Mouse (Mus musculus) mesoderm, embryonic 11.5 days (tissue): ENCODE data around the gene Acyp2.
A peak's percentile ranks its signal among the peaks of the same experiment; 100 is the strongest.

Experiments
- DNase-seq: peaks from one replicate; pipeline ENCODE4 v3.0.0-alpha.2; 2012; ENCODE audit warnings: low read depth, low spot score

The Acyp2 gene

DNA sequence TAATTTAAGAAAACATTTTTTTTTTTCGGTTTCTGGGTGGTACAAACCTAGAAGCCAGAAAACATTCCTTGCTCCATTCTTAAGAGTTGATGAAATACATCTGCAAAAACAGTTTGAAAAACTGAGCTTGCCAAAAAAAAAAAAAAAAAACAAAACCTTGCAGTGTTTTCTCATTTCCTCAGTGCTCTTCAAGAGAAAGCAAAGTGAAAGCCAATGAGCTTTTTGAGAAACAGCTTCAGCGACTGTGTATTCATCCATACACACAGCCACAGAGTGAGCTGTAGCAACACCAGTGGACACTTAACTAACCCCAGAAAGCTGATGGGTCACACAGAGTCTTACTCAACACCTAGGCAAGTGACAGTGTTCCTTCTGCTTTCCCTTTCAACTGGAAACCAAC is 69.4 kb downstream of the Acyp2 start:
- DNase-seq: no peak

DNA sequence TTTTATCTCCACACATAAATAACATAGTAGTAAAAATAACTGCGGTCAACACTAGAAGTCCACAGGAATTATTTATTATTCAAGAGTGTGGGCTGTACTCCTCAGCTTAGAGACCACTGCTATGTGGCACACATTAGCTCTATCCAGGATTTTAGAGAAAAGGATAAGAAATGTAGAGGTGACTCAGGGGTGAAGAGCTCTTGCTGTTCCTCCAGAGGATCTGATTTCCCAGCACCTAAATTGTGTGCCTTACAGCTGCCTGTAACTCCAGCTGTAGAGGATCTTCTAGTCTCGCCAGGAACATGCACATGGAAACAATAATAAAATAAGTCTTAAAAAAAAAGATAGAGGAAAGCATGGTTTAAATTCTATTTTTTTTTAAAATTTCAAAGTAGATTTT is 70.5 kb downstream of the Acyp2 start:
- no peak for DNase-seq

DNA sequence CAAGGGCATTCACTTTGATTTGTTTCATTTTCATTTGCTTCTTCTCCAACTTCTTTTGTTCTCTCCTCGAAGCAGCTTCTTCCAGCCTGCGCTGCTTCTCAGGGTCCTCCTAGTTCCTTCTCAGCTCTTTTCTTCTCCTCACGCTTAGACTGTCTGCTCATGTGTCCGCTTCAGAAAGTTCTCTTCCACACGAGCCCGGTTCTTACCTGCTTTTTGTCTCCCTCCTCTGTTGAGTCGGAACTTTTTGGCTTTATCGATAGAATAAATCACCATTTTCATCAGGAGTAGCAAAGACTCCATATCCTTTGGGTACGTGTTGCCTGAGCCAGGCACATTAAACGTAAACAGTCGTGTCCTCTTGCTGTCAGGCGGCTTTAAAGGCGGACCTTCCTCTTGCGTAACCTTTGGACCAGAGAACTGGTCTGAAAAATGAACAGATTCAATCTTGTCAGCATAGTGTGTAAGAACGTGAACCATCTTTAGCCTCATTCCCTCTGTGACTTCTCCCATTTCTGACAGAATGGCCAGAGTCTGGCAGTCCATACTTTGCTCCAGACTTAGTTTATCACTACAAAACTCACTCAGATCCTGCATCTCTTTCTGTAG is 76.5 kb downstream of the Acyp2 start:
- DNase-seq: no peak

DNA sequence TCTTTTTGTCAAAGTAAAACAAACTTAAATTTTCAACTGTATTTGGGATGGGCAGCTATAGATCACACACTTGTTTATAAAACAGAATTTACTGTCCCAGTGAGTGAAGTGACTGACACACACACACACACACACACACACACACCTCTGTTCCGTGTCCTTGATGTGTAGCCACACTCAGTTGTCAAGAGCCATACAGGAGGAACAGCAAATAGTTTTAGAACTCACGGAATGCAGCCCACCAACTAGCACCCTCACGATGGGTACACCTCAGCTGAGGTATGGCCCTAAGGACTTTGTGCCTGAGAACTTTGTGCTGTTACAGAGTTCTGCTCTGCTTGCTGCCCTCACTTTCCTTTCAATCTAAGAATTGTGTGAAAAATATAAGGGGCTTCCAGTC is 78.8 kb downstream of the Acyp2 start:
- DNase-seq: no peak

DNA sequence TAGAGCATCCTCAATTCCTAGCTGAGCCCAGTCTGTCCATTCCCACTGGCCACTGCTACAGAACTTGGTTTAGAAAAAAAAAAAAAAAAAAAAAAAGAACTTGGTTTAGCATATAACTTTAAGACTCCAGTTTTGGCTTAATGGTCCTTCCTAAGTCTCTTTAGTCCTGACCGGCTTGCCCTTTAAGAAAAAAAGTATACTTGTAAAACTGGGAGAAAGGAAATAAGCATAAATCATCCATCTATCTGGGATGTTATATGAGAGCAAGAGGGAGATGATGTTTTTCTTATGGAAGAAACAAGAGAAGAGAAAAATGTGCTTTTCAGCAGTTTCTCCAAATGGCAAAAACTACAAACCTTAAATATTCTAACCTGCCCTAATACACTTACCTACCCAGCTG is 89.2 kb downstream of the Acyp2 start:
- DNase-seq: no peak

DNA sequence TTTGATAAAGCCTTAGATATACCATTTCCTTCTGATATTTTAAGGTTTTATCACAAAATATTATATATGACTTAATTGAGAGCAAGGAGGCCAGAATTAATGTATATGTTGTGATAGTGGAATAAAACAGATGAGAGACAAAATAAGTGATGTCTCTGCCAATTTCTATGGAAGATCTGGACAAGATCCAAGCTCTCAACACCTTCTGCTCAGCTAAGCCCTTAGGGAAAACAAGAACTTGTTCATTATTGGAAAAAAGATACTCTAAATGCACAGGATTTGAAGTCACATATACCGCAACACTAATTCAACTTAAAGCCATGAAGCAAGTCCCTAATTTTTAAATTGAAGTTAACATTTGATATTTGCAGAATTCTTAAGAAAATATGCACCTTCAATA is 96.0 kb downstream of the Acyp2 start:
- DNase-seq: no peak

DNA sequence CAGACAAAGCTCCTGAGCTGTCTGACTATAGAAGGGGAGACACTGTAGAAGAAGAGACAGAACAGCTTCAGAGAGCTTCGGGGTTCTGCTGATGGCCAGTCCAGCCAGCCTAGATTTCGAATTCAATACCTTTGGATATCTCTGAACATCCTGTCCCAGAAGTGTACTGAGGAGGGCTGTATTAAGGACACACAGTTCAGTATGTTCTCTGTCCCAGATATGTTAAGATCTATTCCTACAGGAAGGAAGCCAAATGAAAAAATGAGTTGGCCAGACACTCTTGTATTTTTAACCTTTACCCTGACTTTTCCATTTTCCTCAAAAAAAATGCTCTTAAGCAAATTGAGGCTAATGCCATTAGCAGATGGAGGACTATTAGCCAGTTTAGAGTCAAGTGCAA is 132.3 kb downstream of the Acyp2 start:
- no peak for DNase-seq

DNA sequence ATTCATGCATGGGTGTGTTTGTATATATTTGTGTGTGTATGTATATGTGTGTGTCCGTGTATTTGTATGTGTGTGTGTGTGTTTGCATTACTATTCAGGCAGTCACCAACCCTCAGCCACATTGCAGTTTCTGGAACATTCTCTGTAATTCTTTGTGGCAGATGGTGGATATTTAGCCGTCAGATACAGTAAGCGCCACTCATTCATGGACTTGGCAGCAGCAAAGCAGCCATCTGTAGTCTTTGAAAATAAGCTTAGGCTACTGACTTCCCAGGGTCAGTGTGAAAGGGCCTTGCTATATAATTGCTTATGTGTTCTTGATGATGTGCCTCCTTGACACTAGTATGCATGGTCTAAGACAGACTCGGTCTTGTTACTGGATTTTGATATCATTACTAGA is 141.2 kb downstream of the Acyp2 start:
- DNase-seq: no peak

DNA sequence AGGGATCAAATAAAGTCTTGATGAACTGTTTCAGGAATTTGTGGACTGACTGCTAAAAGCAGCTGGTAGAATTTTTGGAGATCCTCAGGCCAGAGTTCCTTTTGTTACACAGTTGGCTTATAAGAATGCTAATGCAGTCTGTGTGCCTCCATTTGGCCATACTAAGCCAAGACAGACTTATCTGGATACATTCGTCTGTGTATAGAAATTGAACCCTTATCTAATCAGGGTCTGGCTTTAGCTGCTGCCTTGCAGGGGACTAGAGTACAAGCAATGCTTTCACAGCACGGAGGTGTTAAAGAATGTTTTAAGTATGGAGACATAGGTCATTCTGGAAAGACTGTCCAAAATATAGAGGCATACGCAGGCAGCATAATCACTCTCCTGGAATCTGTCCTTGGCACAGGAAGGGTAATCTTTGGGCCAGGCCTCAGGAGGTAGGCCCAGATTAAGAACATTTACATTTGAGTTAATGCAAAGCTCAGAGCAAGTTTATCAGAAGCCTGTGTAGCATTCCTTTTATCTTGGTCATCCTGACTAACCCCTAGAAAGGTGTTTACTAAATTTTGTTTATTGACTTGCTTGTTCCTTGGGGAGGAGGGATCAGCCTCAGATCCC is 150.5 kb downstream of the Acyp2 start:
- DNase-seq: no peak

DNA sequence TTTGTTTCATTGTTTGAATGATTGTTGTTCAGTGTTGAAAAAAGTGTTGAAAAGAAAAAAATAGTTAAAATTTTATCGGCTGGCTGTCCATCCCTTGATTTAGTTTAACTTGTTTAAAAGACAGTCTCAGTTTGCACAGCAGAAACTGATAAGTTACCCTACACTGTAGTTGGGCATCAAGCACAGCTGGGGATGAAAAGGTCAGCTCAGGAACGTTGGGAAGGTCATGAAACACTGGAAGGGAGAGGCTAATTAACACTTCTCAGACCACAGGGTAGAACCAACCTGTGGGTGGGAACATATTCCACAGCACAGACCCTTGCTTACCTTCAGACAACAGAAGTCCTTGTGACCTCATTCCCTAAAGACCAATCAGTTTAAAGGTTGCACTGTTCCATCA is 152.2 kb downstream of the Acyp2 start:
- DNase-seq: no peak

DNA sequence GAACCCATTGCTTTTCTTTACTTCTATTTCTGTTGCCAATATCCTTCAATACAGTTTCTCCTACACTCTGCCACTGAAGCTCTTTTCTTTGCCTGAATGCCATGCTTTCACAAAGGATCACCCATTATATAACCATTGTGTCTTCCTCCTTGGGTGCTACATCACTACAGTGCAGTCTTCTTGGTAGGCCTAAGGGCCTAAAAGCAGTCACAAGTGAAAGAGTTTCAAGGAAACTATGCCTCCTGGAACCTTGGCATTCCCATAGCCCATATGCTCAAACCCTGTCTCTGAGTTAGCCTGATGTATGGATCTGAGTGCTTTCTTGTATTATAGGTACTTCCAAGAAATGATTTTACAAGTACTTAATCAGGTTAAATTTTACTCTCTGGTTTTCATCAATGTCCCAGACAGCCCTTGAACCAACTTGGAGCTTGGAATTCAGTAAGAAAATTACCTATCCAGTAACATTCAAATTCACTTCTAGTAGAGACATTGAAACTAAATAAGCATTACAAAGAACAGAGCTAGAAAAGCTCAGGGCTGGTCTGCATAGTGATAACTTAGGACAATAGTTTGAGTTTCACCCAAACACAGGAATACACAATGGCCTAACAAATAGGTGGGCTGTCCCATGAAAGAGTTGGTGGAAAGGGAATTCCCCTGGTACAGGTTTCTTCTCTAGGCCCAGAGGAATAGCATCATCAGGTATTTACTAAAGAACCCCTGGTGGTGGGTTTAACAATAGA is 157.7 kb downstream of the Acyp2 start:
- no peak for DNase-seq

DNA sequence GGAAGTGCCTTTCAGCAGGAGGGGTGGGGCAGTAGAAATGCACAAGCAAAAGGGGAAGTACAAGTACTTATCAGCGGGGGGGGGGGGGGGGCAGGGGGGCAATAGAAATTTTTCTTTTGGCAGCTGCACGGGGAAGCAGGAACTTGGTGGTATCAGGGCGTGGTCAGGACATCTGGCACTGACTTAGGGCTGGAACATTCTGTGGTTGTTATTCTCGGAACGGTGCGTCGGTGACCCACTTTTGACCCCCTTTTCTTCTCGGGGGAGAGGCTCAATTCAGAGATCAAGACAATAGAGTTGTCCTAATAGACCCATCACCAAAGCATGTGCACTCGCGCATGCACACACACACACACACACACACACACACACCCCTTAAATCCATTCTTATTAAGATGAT is 161.2 kb downstream of the Acyp2 start:
- no peak for DNase-seq

DNA sequence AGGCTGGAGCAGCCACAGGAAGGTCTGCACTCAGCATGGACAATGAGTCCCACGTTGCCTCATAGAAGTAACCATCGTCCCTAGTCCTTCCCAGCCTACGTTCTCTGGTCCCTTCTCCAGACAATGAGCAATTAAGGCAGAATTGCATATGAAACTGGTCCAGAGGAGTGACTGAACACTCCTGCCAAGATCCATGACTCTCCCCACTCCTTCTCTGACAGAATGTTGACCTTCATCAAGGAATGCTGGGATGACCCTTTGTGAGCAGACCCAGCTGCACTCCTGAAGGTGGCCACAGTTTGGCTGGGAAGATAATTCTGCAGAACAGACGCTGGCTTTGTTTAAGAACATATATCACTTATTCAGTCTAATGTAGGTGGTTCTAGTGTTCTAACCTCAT is 166.1 kb downstream of the Acyp2 start:
- DNase-seq: no peak

DNA sequence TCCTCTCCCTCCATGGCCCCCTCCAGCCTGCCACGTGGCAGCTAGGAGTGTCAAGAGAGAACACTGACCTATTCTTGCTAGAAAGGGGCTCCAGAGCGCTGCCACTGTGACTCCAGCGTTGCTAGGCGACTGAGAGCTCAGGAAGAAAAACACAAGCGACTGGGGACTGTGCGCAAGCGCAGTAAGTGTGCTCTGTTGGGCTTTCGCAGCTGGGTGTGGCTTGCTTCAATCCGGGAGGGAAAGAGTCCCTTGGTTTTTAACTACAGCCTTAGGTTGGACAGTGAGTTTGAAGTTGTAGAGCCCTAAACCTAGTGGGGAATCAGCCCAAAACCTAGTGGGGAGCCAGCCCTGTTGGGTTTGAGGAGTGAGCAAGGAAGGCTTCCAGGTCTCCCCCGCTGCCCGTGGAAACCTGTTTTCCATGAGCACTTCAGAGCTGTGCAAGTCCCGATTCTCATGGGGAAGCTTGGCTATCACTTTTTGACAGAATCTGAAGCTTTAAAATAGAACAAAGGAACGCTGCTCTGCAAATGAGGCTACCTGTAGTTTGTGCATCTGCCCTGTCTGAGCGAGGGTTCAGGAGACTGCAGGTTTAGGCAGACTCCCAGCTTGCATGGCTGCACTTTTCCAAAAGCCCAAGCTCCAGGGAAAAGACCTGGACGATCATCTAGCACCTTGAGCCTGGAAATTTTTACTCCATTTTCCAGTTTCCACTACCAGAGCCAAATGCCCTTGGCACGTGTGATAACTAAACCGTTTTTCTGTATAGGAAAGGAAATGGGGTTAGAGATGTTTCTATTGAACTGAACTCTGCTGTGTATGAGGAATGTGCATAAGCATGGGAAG is 177.4 kb downstream of the Acyp2 start, which contains the start of gene 4930505A04Rik:
Gene 4930505A04Rik, minus strand, starts transcription at position 77 of the 843 bp plus-strand sequence.
- peak; percentile 96 for DNase-seq

DNA sequence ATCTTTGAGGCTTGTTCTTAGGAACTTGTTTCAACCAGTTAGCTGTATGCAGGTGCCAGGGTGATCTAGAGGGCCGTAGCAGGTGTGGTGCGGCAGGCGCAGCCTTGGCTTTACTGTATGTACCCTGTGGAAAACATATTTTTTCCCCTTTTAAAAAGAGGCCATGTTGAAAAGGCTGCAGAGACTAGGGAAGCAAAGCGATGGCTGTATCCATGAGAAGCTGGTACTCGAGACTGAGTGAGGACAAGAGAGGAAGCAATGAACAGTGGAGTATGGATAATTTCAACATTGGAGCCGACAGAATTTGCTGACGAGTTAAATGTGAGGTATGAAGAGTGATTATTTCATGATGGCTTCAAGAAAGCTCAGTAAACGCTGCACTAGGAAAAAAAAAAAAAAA is 178.2 kb downstream of the Acyp2 start:
- no peak for DNase-seq
